Mouse (Mus musculus) 3134 (cell line): ENCODE results near the gene Gm11733.
A peak's percentile ranks its signal among the peaks of the same experiment; 100 is the strongest.

ENCODE experiments used
- DNase-seq: peaks from one replicate; pipeline ENCODE4 v3.0.0-alpha.2; 2011; ENCODE audit warnings: low spot score; ENCODE audit not compliant: insufficient read length; ENCODE audit errors: extremely low read depth

Gm11733 gene

GRCm38 (mm10) chr11:117484198-117484597 is at the start of gene Gm11733:
Gm11733 (plus strand) TSS chr11:117484368.
- no peak for DNase-seq

- DNase-seq = no peak
These were observed 47.6 kb upstream of the Gm11733 start for GRCm38 (mm10) chr11:117436401-117437109.

- no peak for DNase-seq
These were observed 47.1 kb upstream of the Gm11733 start for GRCm38 (mm10) chr11:117437110-117437490.

GRCm38 (mm10) chr11:117438363-117438762 is 45.8 kb upstream of the Gm11733 start:
- no peak for DNase-seq

- DNase-seq = no peak
These were observed 43.2 kb upstream of the Gm11733 start for GRCm38 (mm10) chr11:117440865-117441425.

- DNase-seq = no peak
These were observed 40.1 kb upstream of the Gm11733 start for GRCm38 (mm10) chr11:117444090-117444489.

- no peak for DNase-seq
These were observed 38.5 kb upstream of the Gm11733 start for GRCm38 (mm10) chr11:117445707-117446106.

GRCm38 (mm10) chr11:117454086-117454485 is 30.1 kb upstream of the Gm11733 start:
- no peak for DNase-seq

GRCm38 (mm10) chr11:117459148-117459547 is 25.0 kb upstream of the Gm11733 start:
- DNase-seq = no peak

GRCm38 (mm10) chr11:117462202-117462864 is 21.8 kb upstream of the Gm11733 start:
- DNase-seq = no peak

- peak; percentile 49 for DNase-seq
These were observed 20.8 kb upstream of the Gm11733 start for GRCm38 (mm10) chr11:117463416-117463815.

GRCm38 (mm10) chr11:117466292-117466691 is 17.9 kb upstream of the Gm11733 start:
- no peak for DNase-seq

- no peak for DNase-seq
These were observed 17.3 kb upstream of the Gm11733 start for GRCm38 (mm10) chr11:117466911-117467310.

- no peak for DNase-seq
These were observed 15.4 kb upstream of the Gm11733 start for GRCm38 (mm10) chr11:117468585-117469363.

- no peak for DNase-seq
These were observed 14.4 kb upstream of the Gm11733 start for GRCm38 (mm10) chr11:117469724-117470123.

- DNase-seq = no peak
These were observed 13.5 kb upstream of the Gm11733 start for GRCm38 (mm10) chr11:117470586-117471195.

GRCm38 (mm10) chr11:117471625-117472283 is 12.4 kb upstream of the Gm11733 start:
- DNase-seq = no peak

GRCm38 (mm10) chr11:117472885-117473284 is 11.3 kb upstream of the Gm11733 start:
- DNase-seq = no peak

GRCm38 (mm10) chr11:117475204-117475603 is 9.0 kb upstream of the Gm11733 start:
- DNase-seq = no peak

GRCm38 (mm10) chr11:117475669-117476068 is 8.5 kb upstream of the Gm11733 start:
- no peak for DNase-seq
